Mouse (Mus musculus) adipocyte (in vitro differentiated cells): Measurements from ENCODE around the gene Cxcr4.

Experiments
- DNase-seq: peaks from one replicate; pipeline ENCODE4 v3.0.0-alpha.2; 2016; ENCODE audit warnings: low spot score

Gene Cxcr4

GRCm38 (mm10) chr1:128569992-128570648 lies 22.0 kb downstream of the Cxcr4 start:
- no peak for DNase-seq

- no peak for DNase-seq
These were observed 24.6 kb downstream of the Cxcr4 start for GRCm38 (mm10) chr1:128567224-128568197.

GRCm38 (mm10) chr1:128563905-128564304 lies 28.2 kb downstream of the Cxcr4 start:
- DNase-seq = no peak

- DNase-seq = no peak
These were observed 30.7 kb downstream of the Cxcr4 start for GRCm38 (mm10) chr1:128561325-128561874.

GRCm38 (mm10) chr1:128560452-128561324 lies 31.4 kb downstream of the Cxcr4 start:
- DNase-seq = no peak

GRCm38 (mm10) chr1:128557953-128558352 lies 34.1 kb downstream of the Cxcr4 start:
- no peak for DNase-seq

- DNase-seq = no peak
These were observed 39.5 kb downstream of the Cxcr4 start for GRCm38 (mm10) chr1:128552545-128552944.

GRCm38 (mm10) chr1:128551743-128552397 lies 40.2 kb downstream of the Cxcr4 start:
- DNase-seq = no peak

- DNase-seq = no peak
These were observed 42.7 kb downstream of the Cxcr4 start for GRCm38 (mm10) chr1:128549442-128549841.

- DNase-seq = no peak
These were observed 43.1 kb downstream of the Cxcr4 start for GRCm38 (mm10) chr1:128549007-128549406.

- no peak for DNase-seq
These were observed 43.7 kb downstream of the Cxcr4 start for GRCm38 (mm10) chr1:128548220-128548998.

GRCm38 (mm10) chr1:128545672-128546071 lies 46.4 kb downstream of the Cxcr4 start:
- DNase-seq = no peak

- no peak for DNase-seq
These were observed 49.0 kb downstream of the Cxcr4 start for GRCm38 (mm10) chr1:128543137-128543536.

GRCm38 (mm10) chr1:128542555-128542954 lies 49.5 kb downstream of the Cxcr4 start:
- DNase-seq = no peak

GRCm38 (mm10) chr1:128540213-128540612 lies 51.9 kb downstream of the Cxcr4 start:
- DNase-seq = no peak

- DNase-seq = no peak
These were observed 52.5 kb downstream of the Cxcr4 start for GRCm38 (mm10) chr1:128539555-128539954.
